Mouse (Mus musculus): ENCODE results near the gene Clec4b1.

GRCm38 (mm10) chr6:123005591-123005990 lies 44.2 kb upstream of the Clec4b1 start:
- no peak for TF ChIP-seq POLR2AphosphoS2 (IDR thresholded peaks at IDR 0.05; ENCODE audit: insufficient read length, low read depth)
- no peak for TF ChIP-seq MAX (IDR thresholded peaks at IDR 0.05; ENCODE audit: low read depth)
- TF ChIP-seq USF1 (IDR thresholded peaks at IDR 0.05; ENCODE audit: low read depth), result no peak
- TF ChIP-seq POLR2A (IDR thresholded peaks at IDR 0.05; ENCODE audit: insufficient read length, low read depth), result no peak

Data from myocyte (in vitro differentiated cells).